In the genomic region with DNA sequence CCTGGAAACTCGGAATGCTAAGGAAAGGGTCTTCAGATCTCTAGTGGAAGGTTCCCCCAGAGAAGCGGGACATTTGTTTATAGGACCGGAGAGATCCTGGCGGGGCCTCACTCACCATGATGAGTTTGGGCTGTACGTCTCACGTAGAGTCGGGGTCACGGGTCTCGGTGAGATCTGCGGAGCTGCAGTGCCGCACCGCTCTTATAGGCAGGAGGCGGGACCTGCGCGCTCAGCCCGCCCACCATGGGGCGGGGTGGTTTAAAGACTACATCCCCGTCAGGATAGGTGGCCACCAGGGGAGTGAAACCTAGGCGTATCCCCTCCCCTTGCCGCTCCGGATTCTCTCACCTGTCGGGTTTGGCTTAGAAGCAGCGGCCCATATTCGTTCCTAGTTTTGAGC, we compare ENCODE assay signal across 8 mouse cellular contexts. TPM values are rescaled to one million over a fixed set of nuclear protein-coding genes. Genes with fewer than 3 reads are reported as not detected.
A peak's percentile ranks its signal among the peaks of the same experiment; 100 is the strongest.
DNase-seq lines count a peak whose midpoint lies in the region; ATAC-seq and TF ChIP-seq lines count a peak whose summit lies in the region.

No protein-coding gene starts in this region.

- H3K27me3 ChIP-seq in cerebellum, adult 2 months (ENCODE audit: control insufficient read depth, insufficient read depth, low read length): no peaks in the 10 kb centered on the region
- H3K27me3 ChIP-seq in forebrain, postnatal 0 days (ENCODE audit: insufficient read depth, low read length): peaks cover 20% of the 10 kb centered on the region
- H3K27me3 ChIP-seq in lung, embryonic 15.5 days: peaks cover 49% of the 10 kb centered on the region
- no peaks in the 10 kb centered on the region for H3K27me3 ChIP-seq in thymus, adult 2 months (ENCODE audit: control insufficient read depth, insufficient read depth, low read length)

- peaks cover 11% of the 10 kb centered on the region for H3K4me1 ChIP-seq in cerebellum, adult 2 months (ENCODE audit: control insufficient read depth, insufficient read depth, low read length)
- peaks cover 4% of the 10 kb centered on the region for H3K4me1 ChIP-seq in forebrain, postnatal 0 days (ENCODE audit: insufficient read depth)
- H3K4me1 ChIP-seq in lung, embryonic 15.5 days: peaks cover 26% of the 10 kb centered on the region
- H3K4me1 ChIP-seq in olfactory bulb, adult 2 months (ENCODE audit: control insufficient read depth, insufficient read depth, low read length): peaks cover 28% of the 10 kb centered on the region
- H3K4me1 ChIP-seq in thymus, adult 2 months (replicated peaks; ENCODE audit: control insufficient read depth, insufficient read depth, low read length): peaks cover 58% of the 10 kb centered on the region

- peak overlapping the region; percentile 64 for H3K9ac ChIP-seq in forebrain, postnatal 0 days
- H3K9ac ChIP-seq in lung, embryonic 15.5 days: peak overlapping the region; percentile 38

- ATAC-seq in forebrain, postnatal 0 days: peak; percentile 94
- ATAC-seq in hematopoietic stem cell, adult 5-6 weeks (replicated peaks in 1 of 2; ENCODE audit: insufficient read depth in 1 of 2, low FRiP score in 2 of 2, low TSS enrichment in 1 of 2, low read depth in 1 of 2, poor library complexity in 2 of 2, severe bottlenecking in 2 of 2): peak; percentile 84 to 86
- ATAC-seq in lung, embryonic 15.5 days (ENCODE audit: borderline replicate concordance, extremely low read depth, low FRiP score, low TSS enrichment): peak; percentile 89

- DNase-seq in ES-CJ7 (ENCODE audit: low read depth, low spot score): peak; percentile 95
- DNase-seq in cerebellum, adult 2 months: peak; percentile 97 to 98
- peak; percentile 89 for DNase-seq in forebrain, postnatal 0 days
- DNase-seq in layer of hippocampus, adult 9-10 months (ENCODE audit: low spot score): peak; percentile 87
- DNase-seq in thymus, adult 2 months: peak; percentile 97

- peak overlapping the region; percentile 69 for H3K4me3 ChIP-seq in cerebellum, adult 2 months (replicated peaks; ENCODE audit: insufficient read depth, low read depth, low read length)
- peak overlapping the region; percentile 56 for H3K4me3 ChIP-seq in forebrain, postnatal 0 days (ENCODE audit: low read depth, low read length)
- peak overlapping the region; percentile 51 for H3K4me3 ChIP-seq in lung, embryonic 15.5 days
- peak overlapping the region; percentile 65 for H3K4me3 ChIP-seq in olfactory bulb, adult 2 months (ENCODE audit: insufficient read depth, low read depth, low read length)
- H3K4me3 ChIP-seq in thymus, adult 2 months (ENCODE audit: control insufficient read depth, insufficient read depth, low read length): peak overlapping the region; percentile 71

- peaks cover 18% of the 10 kb centered on the region for H3K36me3 ChIP-seq in forebrain, postnatal 0 days (ENCODE audit: insufficient read depth)
- peaks cover 13% of the 10 kb centered on the region; the same call in 1 of the 2 replicates for H3K36me3 ChIP-seq in lung, embryonic 15.5 days
- H3K36me3 ChIP-seq in thymus, adult 2 months (ENCODE audit: control insufficient read depth, insufficient read depth, low read length): peaks cover 15% of the 10 kb centered on the region

- under 1% methylated on average over 24 of the region's 24 CpGs for WGBS in cerebellum, adult 2 months
- WGBS in forebrain, postnatal 0 days: under 1% methylated on average over 24 of the region's 24 CpGs
- WGBS in lung, embryonic 15.5 days: 1% methylated on average over 24 of the region's 24 CpGs
- under 1% methylated on average over 24 of the region's 24 CpGs for WGBS in olfactory bulb, adult 2 months
- under 1% methylated on average over 24 of the region's 24 CpGs for WGBS in thymus, adult 2 months

- peak; percentile 36; the same call in 1 of the 2 replicates for TF ChIP-seq CTCF in cerebellum, adult 2 months (IDR thresholded peaks at IDR 0.05; ENCODE audit: borderline replicate concordance, insufficient read depth, low read depth, low read length)
- peak; percentile 52 for TF ChIP-seq CTCF in forebrain, postnatal 0 days (IDR thresholded peaks at IDR 0.05; ENCODE audit: low read depth)
- peak; percentile 53; the same call in 1 of the 2 replicates for TF ChIP-seq CTCF in olfactory bulb, adult 2 months (IDR thresholded peaks at IDR 0.05; ENCODE audit: insufficient read depth, low read depth, low read length)
- TF ChIP-seq CTCF in thymus, adult 2 months (IDR thresholded peaks at IDR 0.05; ENCODE audit: borderline replicate concordance, control insufficient read depth, extremely low read depth, insufficient read depth, low read length, poor library complexity): no peak

- H3K4me2 ChIP-seq in forebrain, postnatal 0 days (ENCODE audit: low read depth): peak overlapping the region; percentile 98
- H3K4me2 ChIP-seq in lung, embryonic 15.5 days: peak overlapping the region; percentile 92

- TF ChIP-seq POLR2A in cerebellum, adult 2 months (IDR thresholded peaks at IDR 0.05; ENCODE audit: borderline replicate concordance, insufficient read depth, low read length): peak; percentile 100
- TF ChIP-seq POLR2A in olfactory bulb, adult 2 months (IDR thresholded peaks at IDR 0.05; ENCODE audit: insufficient read depth, low read depth, low read length): peak; percentile 96
- TF ChIP-seq POLR2A in thymus, adult 2 months (IDR thresholded peaks at IDR 0.05; ENCODE audit: control insufficient read depth, extremely low read depth, insufficient read depth, low read length, poor library complexity): peak; percentile 98

- H3K9me3 ChIP-seq in forebrain, postnatal 0 days (ENCODE audit: low read length): no peaks in the 10 kb centered on the region
- H3K9me3 ChIP-seq in lung, embryonic 15.5 days: no peaks in the 10 kb centered on the region

- H3K27ac ChIP-seq in cerebellum, adult 2 months (ENCODE audit: insufficient read depth, low read length): peak overlapping the region; percentile 93
- no peak overlapping the region for H3K27ac ChIP-seq in forebrain, postnatal 0 days (ENCODE audit: low read depth, low read length)
- no peak overlapping the region for H3K27ac ChIP-seq in lung, embryonic 15.5 days
- H3K27ac ChIP-seq in olfactory bulb, adult 2 months (ENCODE audit: insufficient read depth, low read depth, low read length): peak overlapping the region; percentile 31; the same call in 1 of the 2 replicates
- peak overlapping the region; percentile 47 for H3K27ac ChIP-seq in thymus, adult 2 months (ENCODE audit: control insufficient read depth, insufficient read depth, low read length)

RNA-seq across cellular contexts. Expression of a gene that starts 0.6 kb away (rescaled TPM):
- polyA plus RNA-seq in cerebellum, adult 2 months (2012; rRNA removed): 385 and 391 TPM in 2 replicates
- total RNA-seq in forebrain, postnatal 0 days (2014; rRNA removed): 54.8 and 58.5 TPM in 2 replicates
- 76.9 and 87.1 TPM in 2 replicates for polyA plus RNA-seq in forebrain, postnatal 0 days (2015; fragmentation: Nextera tagmentation; extraction: Ambion mirVana)
- total RNA-seq in hematopoietic stem cell, adult 5-6 weeks (2017): 133 and 166 TPM in 2 replicates
- 35.8 and 44.9 TPM in 2 replicates for polyA plus RNA-seq in lung, embryonic 15.5 days (2015; fragmentation: Nextera tagmentation; extraction: Ambion mirVana)
- polyA plus RNA-seq in olfactory bulb, adult 2 months (2012; ENCODE audit: insufficient read depth, insufficient read length, low replicate concordance, missing spikeins): not detected in 2 replicates
- polyA plus RNA-seq in thymus, adult 2 months (2012; rRNA removed): 139 and 162 TPM in 2 replicates

RNA-seq across cellular contexts. Expression of a gene that starts 8.4 kb away (rescaled TPM):
- 161 and 167 TPM in 2 replicates for polyA plus RNA-seq in cerebellum, adult 2 months (2012; rRNA removed)
- 102 and 109 TPM in 2 replicates for total RNA-seq in forebrain, postnatal 0 days (2014; rRNA removed)
- polyA plus RNA-seq in forebrain, postnatal 0 days (2015; fragmentation: Nextera tagmentation; extraction: Ambion mirVana): 95.6 and 102 TPM in 2 replicates
- 79.1 and 86.0 TPM in 2 replicates for total RNA-seq in hematopoietic stem cell, adult 5-6 weeks (2017)
- polyA plus RNA-seq in lung, embryonic 15.5 days (2015; fragmentation: Nextera tagmentation; extraction: Ambion mirVana): 136 and 137 TPM in 2 replicates
- not detected in 2 replicates for polyA plus RNA-seq in olfactory bulb, adult 2 months (2012; ENCODE audit: insufficient read depth, insufficient read length, low replicate concordance, missing spikeins)
- polyA plus RNA-seq in thymus, adult 2 months (2012; rRNA removed): 340 and 342 TPM in 2 replicates

RNA-seq across cellular contexts. Expression of a gene that starts 8.5 kb away (rescaled TPM):
- 10.8 TPM in 2 replicates for polyA plus RNA-seq in cerebellum, adult 2 months (2012; rRNA removed)
- total RNA-seq in forebrain, postnatal 0 days (2014; rRNA removed): 15.0 and 18.5 TPM in 2 replicates
- polyA plus RNA-seq in forebrain, postnatal 0 days (2015; fragmentation: Nextera tagmentation; extraction: Ambion mirVana): 10.3 and 12.4 TPM in 2 replicates
- total RNA-seq in hematopoietic stem cell, adult 5-6 weeks (2017): 13.3 and 23.6 TPM in 2 replicates
- 16.2 and 16.6 TPM in 2 replicates for polyA plus RNA-seq in lung, embryonic 15.5 days (2015; fragmentation: Nextera tagmentation; extraction: Ambion mirVana)
- polyA plus RNA-seq in olfactory bulb, adult 2 months (2012; ENCODE audit: insufficient read depth, insufficient read length, low replicate concordance, missing spikeins): not detected in 2 replicates
- polyA plus RNA-seq in thymus, adult 2 months (2012; rRNA removed): 11.7 and 14.4 TPM in 2 replicates

RNA-seq across cellular contexts. Expression of a gene that starts 12.8 kb away (rescaled TPM):
- polyA plus RNA-seq in cerebellum, adult 2 months (2012; rRNA removed): not detected in 2 replicates
- 0.46 TPM in 1 of 2 replicates, not detected in the other for total RNA-seq in forebrain, postnatal 0 days (2014; rRNA removed)
- polyA plus RNA-seq in forebrain, postnatal 0 days (2015; fragmentation: Nextera tagmentation; extraction: Ambion mirVana): 0.34 TPM in 1 of 2 replicates, not detected in the other
- total RNA-seq in hematopoietic stem cell, adult 5-6 weeks (2017): 2.6 TPM in 1 of 2 replicates, not detected in the other
- not detected in 2 replicates for polyA plus RNA-seq in lung, embryonic 15.5 days (2015; fragmentation: Nextera tagmentation; extraction: Ambion mirVana)
- not detected in 2 replicates for polyA plus RNA-seq in olfactory bulb, adult 2 months (2012; ENCODE audit: insufficient read depth, insufficient read length, low replicate concordance, missing spikeins)
- not detected in 2 replicates for polyA plus RNA-seq in thymus, adult 2 months (2012; rRNA removed)

RNA-seq across cellular contexts. Expression of a gene that starts 17.1 kb away (rescaled TPM):
- 139 and 153 TPM in 2 replicates for polyA plus RNA-seq in cerebellum, adult 2 months (2012; rRNA removed)
- 32.2 and 39.7 TPM in 2 replicates for total RNA-seq in forebrain, postnatal 0 days (2014; rRNA removed)
- 37.4 and 47.0 TPM in 2 replicates for polyA plus RNA-seq in forebrain, postnatal 0 days (2015; fragmentation: Nextera tagmentation; extraction: Ambion mirVana)
- 12.5 and 15.4 TPM in 2 replicates for total RNA-seq in hematopoietic stem cell, adult 5-6 weeks (2017)
- polyA plus RNA-seq in lung, embryonic 15.5 days (2015; fragmentation: Nextera tagmentation; extraction: Ambion mirVana): 30.8 and 33.3 TPM in 2 replicates
- polyA plus RNA-seq in olfactory bulb, adult 2 months (2012; ENCODE audit: insufficient read depth, insufficient read length, low replicate concordance, missing spikeins): not detected in 2 replicates
- 19.9 and 22.3 TPM in 2 replicates for polyA plus RNA-seq in thymus, adult 2 months (2012; rRNA removed)

Comparison
In these comparisons a context has a peak if more than half of its experiments do, and no peak if none do; other contexts are left out.
1. H3K27ac ChIP-seq: peak in cerebellum, adult 2 months (single experiment), olfactory bulb, adult 2 months (single experiment) and thymus, adult 2 months (single experiment); none in forebrain, postnatal 0 days (single experiment) and lung, embryonic 15.5 days (single experiment).
2. RNA of a gene that starts 8.5 kb away (polyA plus RNA-seq): 16.2 to 16.6 TPM in lung, embryonic 15.5 days, 11.7 to 14.4 TPM in thymus, adult 2 months, 10.3 to 12.4 TPM in forebrain, postnatal 0 days and 10.8 TPM in cerebellum, adult 2 months; not detected in olfactory bulb, adult 2 months; every median in the first group is over 10 times any median in the second.
3. Peak in every context shown above with its lines, with median percentiles within 50 percentile points of each other: DNase-seq, H3K4me3 ChIP-seq, POLR2A ChIP-seq and ATAC-seq.